Mouse (Mus musculus): ENCODE data around the gene Dnah2. TPM values are rescaled to one million over a fixed set of nuclear protein-coding genes. Genes with fewer than 3 reads are reported as not detected.
"Not testable (repeated sequence)": the region's sequence is repeated elsewhere in the genome, so short reads cannot be mapped to it uniquely, and the experiment has no call there.

Gene Dnah2
- total and polyA plus RNA-seq, 3 experiments, result 0.04 to 0.07 TPM; not detected in 1

DNA sequence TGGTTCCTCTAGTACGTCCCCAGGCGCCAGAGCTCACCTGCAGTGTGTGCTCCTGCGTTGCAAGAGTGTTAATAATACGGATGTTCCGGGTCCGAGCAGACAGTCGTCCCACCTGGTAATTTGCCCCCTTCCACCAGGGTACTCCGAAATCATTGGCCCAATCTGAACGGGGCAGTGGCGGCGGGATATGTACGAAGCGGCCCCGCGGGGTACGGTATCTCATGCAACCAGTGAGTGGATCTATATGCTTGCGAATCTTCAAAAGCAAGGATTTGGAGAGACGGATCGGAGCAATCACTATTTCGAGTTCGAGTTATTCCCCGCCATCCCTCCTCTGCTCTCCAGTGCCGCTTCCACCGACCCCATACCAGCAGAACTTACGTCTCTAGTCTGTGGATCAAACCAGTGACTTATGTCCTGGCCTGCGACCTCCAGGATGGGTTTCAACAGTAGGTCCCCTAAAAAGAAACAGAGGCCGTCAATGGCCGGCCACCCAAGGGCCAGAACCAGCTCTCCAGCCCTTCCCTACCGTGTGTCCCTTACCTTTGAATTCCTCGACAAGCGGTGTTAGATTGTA lies 154.2 kb downstream of the Dnah2 start:
- DNase-seq (ENCODE audit: low read depth, low spot score), result peak; percentile 48
- peak overlapping the region; percentile 88 for H3K27ac ChIP-seq (ENCODE audit: control insufficient read depth, low read depth, low read length)
- not testable (repeated sequence) for H3K4me1 ChIP-seq (ENCODE audit: control insufficient read depth in 1 of 2, insufficient read depth in 2 of 2, low read length in 2 of 2); H3K36me3 ChIP-seq (ENCODE audit: control insufficient read depth in 1 of 2, insufficient read depth in 2 of 2, low read length in 2 of 2); H3K9me3 ChIP-seq (replicated peaks; ENCODE audit: insufficient read depth, low read length); H3K79me2 ChIP-seq (ENCODE audit: control insufficient read depth, insufficient read depth, low read length, poor library complexity); H3K27me3 ChIP-seq (ENCODE audit: control insufficient read depth in 1 of 2, insufficient read depth in 2 of 2, low read length in 2 of 2)
- H3K9ac ChIP-seq (ENCODE audit: control insufficient read depth, low read depth, low read length, poor library complexity, severe bottlenecking), result peak overlapping the region; percentile 78
- peak overlapping the region; percentile 52 to 67 for H3K4me3 ChIP-seq (ENCODE audit: control insufficient read depth in 1 of 2, insufficient read depth in 1 of 2, low read depth in 2 of 2, low read length in 2 of 2)
- peak; percentile 3; the same call in 1 of the 2 replicates for TF ChIP-seq SIN3A (IDR thresholded peaks at IDR 0.05; ENCODE audit: low read length)

DNA sequence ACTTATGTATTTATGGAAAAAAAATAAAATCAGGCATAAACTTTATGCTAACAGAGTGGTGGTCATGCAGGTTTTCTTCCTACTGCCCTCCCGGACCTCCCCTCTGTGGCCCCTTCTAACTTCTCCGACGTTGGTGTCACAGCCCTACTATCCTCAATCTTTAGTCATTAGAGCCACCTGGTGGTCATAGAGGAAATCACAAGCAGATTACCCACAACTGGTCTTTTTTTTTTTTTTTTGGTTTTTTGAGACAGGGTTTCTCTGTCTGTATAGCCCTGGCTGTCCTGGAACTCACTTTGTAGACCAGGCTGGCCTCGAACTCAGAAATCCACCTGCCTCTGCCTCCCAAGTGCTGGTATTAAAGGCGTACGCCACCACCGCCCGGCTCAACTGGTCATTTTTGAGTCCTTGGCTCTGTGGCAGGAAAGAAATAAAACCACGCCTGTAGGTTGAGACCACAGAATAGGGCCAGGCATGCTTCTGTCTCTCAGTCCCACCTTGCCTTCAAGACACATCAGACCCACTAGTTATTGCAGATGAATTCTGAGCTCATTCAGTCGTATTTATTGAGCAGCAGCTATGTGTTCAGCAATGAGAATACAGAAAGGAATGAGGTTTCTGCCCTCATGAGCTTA lies 158.4 kb downstream of the Dnah2 start:
- H3K4me3 ChIP-seq (ENCODE audit: control insufficient read depth in 1 of 2, insufficient read depth in 1 of 2, low read depth in 2 of 2, low read length in 2 of 2), result no peak overlapping the region
- no peaks in the 10 kb centered on the region; a peak in 1 of 4 replicates for H3K36me3 ChIP-seq (ENCODE audit: control insufficient read depth in 1 of 2, insufficient read depth in 2 of 2, low read length in 2 of 2)
- no peaks in the 10 kb centered on the region for H3K4me1 ChIP-seq (ENCODE audit: control insufficient read depth in 1 of 2, insufficient read depth in 2 of 2, low read length in 2 of 2)
- peaks cover 7% of the 10 kb centered on the region for H3K79me2 ChIP-seq (ENCODE audit: control insufficient read depth, insufficient read depth, low read length, poor library complexity)
- no peak overlapping the region for H3K9ac ChIP-seq (ENCODE audit: control insufficient read depth, low read depth, low read length, poor library complexity, severe bottlenecking)
- no peak for TF ChIP-seq CHD1 (IDR thresholded peaks at IDR 0.05; ENCODE audit: low read depth, low read length)
- peak; percentile 92 for TF ChIP-seq SMC3 (IDR thresholded peaks at IDR 0.05; ENCODE audit: low read depth, low read length)
- TF ChIP-seq ZC3H11A (IDR thresholded peaks at IDR 0.05; ENCODE audit: low read depth, low read length), result peak; percentile 96
- no peak for TF ChIP-seq TBP (IDR thresholded peaks at IDR 0.05; ENCODE audit: low read depth, low read length)
- no peak for TF ChIP-seq RCOR1 (IDR thresholded peaks at IDR 0.05; ENCODE audit: low read depth, low read length)
- 0 out of 2 replicates have a peak, but pooled peaks have one; percentile 32 for TF ChIP-seq HCFC1 (IDR thresholded peaks at IDR 0.05; ENCODE audit: low read depth, low read length)
- TF ChIP-seq POLR2AphosphoS5 (IDR thresholded peaks at IDR 0.05; ENCODE audit: borderline replicate concordance, low read depth, low read length), result no peak
- no peak for TF ChIP-seq MEF2A (IDR thresholded peaks at IDR 0.05; ENCODE audit: extremely low read depth, insufficient replicate concordance, low read depth, low read length, poor library complexity, severe bottlenecking)
- peak; percentile 57 for TF ChIP-seq SIN3A (IDR thresholded peaks at IDR 0.05; ENCODE audit: low read length)
- no peak for TF ChIP-seq MAZ (IDR thresholded peaks at IDR 0.05; ENCODE audit: low read depth, low read length)
- no peak for TF ChIP-seq TCF12 (IDR thresholded peaks at IDR 0.05; ENCODE audit: low read depth, low read length)
- TF ChIP-seq ZNF384 (IDR thresholded peaks at IDR 0.05; ENCODE audit: low read depth, low read length), result peak; percentile 98
- TF ChIP-seq MYB (IDR thresholded peaks at IDR 0.05; ENCODE audit: low read depth, low read length), result no peak
- TF ChIP-seq RAD21 (IDR thresholded peaks at IDR 0.05; ENCODE audit: low read depth, low read length), result peak; percentile 81
- no peak for TF ChIP-seq POLR2AphosphoS2 (IDR thresholded peaks at IDR 0.05; ENCODE audit: low read length)
- no peak for TF ChIP-seq ELF1 (IDR thresholded peaks at IDR 0.05; ENCODE audit: low read depth, low read length)
- TF ChIP-seq CTCF (IDR thresholded peaks at IDR 0.05 in 2 of 3, conservative IDR thresholded peaks at IDR 0.05 in 1 of 3; ENCODE audit: control insufficient read depth in 1 of 3, insufficient read depth in 1 of 3, low read depth in 2 of 3, low read length in 3 of 3, poor library complexity in 1 of 3, severe bottlenecking in 1 of 3), result peak; percentile 48 to 80 (median 49); a peak in 5 of 6 replicates
- peak; percentile 79; the same call in 1 of the 2 replicates for TF ChIP-seq ZKSCAN1 (IDR thresholded peaks at IDR 0.05; ENCODE audit: low read depth, low read length)
- no peaks in the 10 kb centered on the region for H3K9me3 ChIP-seq (replicated peaks; ENCODE audit: insufficient read depth, low read length)
- no peak overlapping the region for H3K27ac ChIP-seq (ENCODE audit: control insufficient read depth, low read depth, low read length)
- no peaks in the 10 kb centered on the region for H3K27me3 ChIP-seq (ENCODE audit: control insufficient read depth in 1 of 2, insufficient read depth in 2 of 2, low read length in 2 of 2)
- DNase-seq (ENCODE audit: low read depth, low spot score), result peak; percentile 86

Measured in MEL (cell line).